Mouse (Mus musculus) CD4-positive helper T cell, adult 2 months (primary cell): Measurements from ENCODE around the gene Tefm.
"Not testable (repeated sequence)": the region's sequence is repeated elsewhere in the genome, so short reads cannot be mapped to it uniquely, and the experiment has no call there.

Source experiments
- DNase-seq: peaks from one replicate; pipeline ENCODE4 v3.0.0-alpha.2; 2012; ENCODE audit warnings: low read depth, missing footprints, low spot score

The Tefm gene

GRCm38 (mm10) chr11:80156841-80157240 lies 14.9 kb upstream of the Tefm start:
- DNase-seq, result no peak

DNA sequence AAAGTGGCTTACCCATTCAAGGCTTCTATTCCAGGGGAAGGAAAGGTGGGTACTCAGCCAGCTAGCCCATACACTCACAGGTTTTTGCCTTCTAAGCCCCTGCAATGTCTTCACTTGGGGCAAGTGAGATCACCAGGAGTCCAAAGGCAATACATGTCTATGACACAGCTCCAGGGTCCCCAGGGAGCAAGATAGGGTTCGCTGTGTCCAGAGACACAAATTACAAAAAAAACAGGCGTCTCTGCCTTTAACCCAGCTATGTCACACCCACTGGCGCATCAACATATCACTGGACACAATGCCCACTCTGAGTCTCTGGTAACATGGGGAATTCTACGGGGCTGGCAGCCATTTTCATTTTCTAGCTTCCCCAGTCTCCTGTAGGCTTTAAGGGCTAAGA lies 14.0 kb upstream of the Tefm start:
- no peak for DNase-seq

- DNase-seq, result no peak
Measured at GRCm38 (mm10) chr11:80155541-80155940, 13.6 kb upstream of the Tefm start.

- no peak for DNase-seq
Measured at GRCm38 (mm10) chr11:80154501-80154900, 12.5 kb upstream of the Tefm start.

- DNase-seq, result peak; percentile 84
Measured at GRCm38 (mm10) chr11:80153857-80154495, 12.0 kb upstream of the Tefm start, which contains the start of gene Adap2. Adap2 (plus strand) TSS chr11:80154105.

DNA sequence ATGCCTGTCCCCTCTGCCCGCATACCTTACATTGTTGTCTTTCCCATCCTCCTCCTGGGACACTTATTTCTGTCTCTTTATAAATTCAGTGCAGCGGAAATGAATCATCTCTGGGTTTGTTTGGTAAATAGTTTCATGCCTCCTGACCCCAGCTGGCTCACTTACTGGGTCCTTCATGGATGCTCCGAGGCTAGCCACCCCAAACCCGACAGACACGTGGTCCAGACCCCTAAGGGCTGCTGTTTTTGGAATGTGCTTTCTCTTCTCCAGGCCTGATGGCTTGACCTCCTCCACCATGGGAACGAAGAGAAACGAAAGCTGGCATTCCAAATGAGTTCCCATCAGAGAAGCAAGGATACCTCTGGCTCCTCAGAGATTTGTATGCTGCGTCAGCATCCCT lies 10.4 kb upstream of the Tefm start:
- no peak for DNase-seq

- DNase-seq, result no peak
Measured at GRCm38 (mm10) chr11:80151541-80151940, 9.6 kb upstream of the Tefm start.

GRCm38 (mm10) chr11:80150566-80150965 lies 8.6 kb upstream of the Tefm start:
- no peak for DNase-seq

DNA sequence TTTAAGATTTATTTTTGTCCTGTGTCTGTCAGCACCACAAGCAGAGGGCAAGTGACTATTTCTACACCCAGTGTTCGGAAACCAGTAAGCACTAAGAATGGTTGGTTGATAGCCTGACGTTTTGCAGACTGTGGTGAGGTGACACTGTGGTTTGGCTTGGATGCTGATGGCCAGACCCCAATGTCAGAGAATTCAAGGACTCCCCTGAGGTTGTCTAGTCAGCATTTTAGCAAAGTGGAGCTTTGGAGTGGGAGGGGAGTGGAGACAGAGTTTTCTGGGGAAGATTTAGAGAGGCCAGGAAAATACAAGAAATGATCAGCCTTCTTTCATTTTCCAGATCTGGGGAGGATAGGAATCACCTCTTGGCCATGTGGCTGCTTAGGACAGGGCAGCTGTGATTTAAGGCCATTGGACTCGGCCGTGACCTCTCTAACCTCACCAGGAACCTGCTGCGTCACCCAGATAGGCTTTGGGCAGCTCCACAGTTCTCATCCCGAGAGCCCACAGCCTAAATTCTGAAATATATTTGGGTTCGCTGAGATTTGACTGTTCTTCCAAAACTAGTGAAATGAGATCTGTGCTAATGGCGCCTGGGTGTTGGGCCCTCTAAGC lies 7.5 kb upstream of the Tefm start:
- DNase-seq, result no peak

- DNase-seq, result not testable (repeated sequence)
Measured at GRCm38 (mm10) chr11:80148974-80149373, 7.0 kb upstream of the Tefm start.

- no peak for DNase-seq
Measured at GRCm38 (mm10) chr11:80148313-80148712, 6.3 kb upstream of the Tefm start.

DNA sequence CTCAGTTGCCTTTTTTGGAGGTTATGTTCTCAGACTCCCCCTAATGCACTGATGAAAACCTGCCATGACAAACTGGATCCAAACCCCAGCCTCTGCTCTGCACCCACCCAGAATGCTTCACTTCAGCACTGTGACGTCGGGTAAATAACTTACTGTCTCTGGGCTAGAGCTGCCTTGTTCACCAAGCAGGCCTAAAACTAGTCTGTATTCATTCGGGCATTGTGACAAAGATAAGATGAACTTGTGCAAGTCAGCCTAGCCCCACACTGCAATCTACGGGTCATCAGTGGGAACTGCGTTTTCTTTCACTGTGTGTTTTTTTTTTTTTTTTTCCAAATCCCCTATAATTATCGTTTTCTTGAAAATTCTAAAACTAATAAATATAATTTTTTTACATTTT lies 5.8 kb upstream of the Tefm start:
- DNase-seq, result no peak

GRCm38 (mm10) chr11:80145787-80146275 lies 3.9 kb upstream of the Tefm start:
- no peak for DNase-seq

DNA sequence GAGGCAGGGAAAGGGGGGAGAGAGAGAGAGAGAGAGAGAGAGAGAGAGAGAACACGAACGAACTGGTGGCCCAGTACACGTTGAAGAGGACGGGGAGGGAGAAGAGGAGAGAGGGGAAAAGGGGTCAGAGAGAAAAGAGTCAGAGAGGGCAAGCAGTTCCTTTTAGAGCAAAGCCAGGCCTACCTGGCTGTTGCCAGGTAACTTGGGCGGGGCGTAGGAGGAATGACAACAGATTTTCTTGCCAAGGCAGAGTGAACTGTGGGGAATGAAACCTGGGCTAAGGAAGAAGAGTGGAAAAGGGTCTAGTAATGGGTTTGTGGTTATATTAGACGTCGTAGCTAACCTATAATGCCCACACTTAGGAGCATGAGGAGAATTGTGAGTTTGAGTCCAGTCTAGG lies 897 bp upstream of the Tefm start:
- DNase-seq, result no peak

DNA sequence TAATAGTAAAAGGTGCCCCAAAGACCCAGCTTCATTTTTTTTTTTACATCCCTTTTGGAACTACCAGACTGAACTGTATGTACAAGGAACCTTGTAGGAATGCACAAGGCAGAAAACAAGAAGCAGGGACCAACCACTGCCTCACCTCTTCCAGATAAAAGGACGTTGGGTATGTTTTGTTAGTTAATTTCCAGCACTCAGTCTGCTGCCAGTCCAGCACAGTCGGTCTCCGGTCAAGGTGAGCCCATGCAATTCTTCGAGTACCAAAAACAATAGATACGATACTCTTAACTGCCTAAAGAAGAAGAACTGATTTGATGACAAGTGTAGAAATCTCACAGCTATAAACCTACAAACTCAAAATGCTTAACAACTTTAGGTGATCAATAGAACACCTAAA lies 4.2 kb downstream of the Tefm start:
- DNase-seq, result no peak

DNA sequence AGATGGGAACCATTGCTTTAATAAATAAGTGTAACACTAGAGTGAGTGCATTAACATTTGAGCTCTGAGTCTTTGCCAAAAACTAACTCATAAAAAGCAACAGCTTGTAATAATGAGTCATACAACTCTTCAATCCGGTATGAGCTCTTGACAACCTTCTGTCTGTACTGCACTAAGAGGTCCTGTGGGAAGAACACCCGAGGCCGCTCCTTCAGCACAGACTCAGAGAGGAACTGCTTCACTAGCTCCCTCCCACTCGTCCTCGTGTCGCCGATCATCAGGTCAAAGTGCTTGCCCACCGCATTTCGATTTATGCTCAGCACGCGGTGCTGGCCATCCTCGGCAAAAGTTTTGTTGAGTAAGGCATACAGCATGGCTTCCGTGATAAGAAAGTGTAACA lies 5.2 kb downstream of the Tefm start:
- no peak for DNase-seq

- peak; percentile 32 for DNase-seq
Measured at GRCm38 (mm10) chr11:80135954-80136683, 5.9 kb downstream of the Tefm start.

GRCm38 (mm10) chr11:80134744-80135143 lies 7.2 kb downstream of the Tefm start:
- DNase-seq, result no peak

DNA sequence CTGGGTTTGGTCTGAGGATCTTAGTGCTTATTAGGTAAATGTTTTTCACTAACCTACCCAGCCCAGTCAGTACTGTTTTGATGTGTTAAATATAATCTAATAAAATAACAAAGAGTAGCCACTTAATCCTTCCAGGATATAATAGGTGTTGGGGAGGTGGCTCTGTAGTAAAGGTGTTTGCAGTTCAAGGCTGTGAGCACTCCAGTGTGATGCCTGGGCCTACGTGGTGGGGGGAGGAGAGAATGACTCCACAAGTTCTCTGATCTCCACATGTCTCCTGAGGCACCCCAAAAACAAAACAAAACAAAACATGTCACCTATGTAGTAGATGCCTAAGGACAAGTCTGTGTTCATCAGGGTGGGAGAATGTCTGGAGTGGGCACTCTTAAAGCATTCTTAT lies 9.9 kb downstream of the Tefm start:
- no peak for DNase-seq

- DNase-seq, result no peak
Measured at GRCm38 (mm10) chr11:80116411-80116810, 25.6 kb downstream of the Tefm start.

DNA sequence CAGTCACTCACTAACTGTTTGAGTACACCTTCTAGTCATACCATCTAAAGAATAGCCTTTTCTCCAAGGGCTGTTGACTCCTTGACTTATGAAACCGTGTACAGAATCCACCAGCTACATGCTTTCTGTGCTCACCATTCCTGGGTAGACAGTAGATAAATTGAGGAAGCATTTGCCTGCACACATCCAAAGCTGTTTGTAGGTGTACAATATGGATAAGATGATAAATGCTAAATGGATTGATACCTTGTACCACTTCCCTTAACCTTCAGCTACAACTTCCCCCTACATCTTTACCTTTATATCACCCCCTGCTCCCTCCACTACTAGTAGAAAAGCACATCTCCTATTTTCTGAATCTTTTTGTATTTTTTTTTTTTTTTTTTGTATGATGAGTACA lies 37.6 kb downstream of the Tefm start:
- no peak for DNase-seq

GRCm38 (mm10) chr11:80101298-80101697 lies 40.7 kb downstream of the Tefm start:
- DNase-seq, result no peak
